Mouse (Mus musculus) right cerebral cortex, adult 2 months (tissue): ENCODE results near the gene Cyp2c50.
"Not testable (repeated sequence)": the region's sequence is repeated elsewhere in the genome, so short reads cannot be mapped to it uniquely, and the experiment has no call there.

Experiments
- DNase-seq, 2 experiments: peaks; one replicate each; pipeline ENCODE4 v3.0.0; 2021 to 2022; ENCODE audit warnings: low spot score in 2 of 2

The Cyp2c50 gene

DNA sequence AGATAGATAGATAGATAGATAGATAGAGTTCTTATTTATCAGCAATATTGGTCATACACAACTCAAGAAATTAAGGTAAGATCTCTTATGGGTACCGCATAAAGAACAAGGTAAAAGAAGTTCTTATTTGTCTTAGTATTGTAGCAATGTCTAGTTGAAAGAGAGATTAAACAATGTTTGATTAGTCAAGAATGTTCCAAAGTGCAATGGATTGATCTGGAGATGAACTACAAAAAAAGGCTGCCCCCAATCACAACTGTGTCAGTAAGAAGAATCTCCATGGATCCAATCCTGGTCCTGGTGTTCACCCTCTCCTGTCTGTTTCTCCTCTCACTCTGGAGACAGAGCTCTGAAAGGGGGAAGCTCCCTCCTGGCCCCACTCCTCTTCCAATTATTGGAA lies at the start of gene Cyp2c50:
Gene Cyp2c50 (plus strand): TSS at position 268 of the 400 bp plus-strand sequence.
- not testable (repeated sequence) for DNase-seq

DNA sequence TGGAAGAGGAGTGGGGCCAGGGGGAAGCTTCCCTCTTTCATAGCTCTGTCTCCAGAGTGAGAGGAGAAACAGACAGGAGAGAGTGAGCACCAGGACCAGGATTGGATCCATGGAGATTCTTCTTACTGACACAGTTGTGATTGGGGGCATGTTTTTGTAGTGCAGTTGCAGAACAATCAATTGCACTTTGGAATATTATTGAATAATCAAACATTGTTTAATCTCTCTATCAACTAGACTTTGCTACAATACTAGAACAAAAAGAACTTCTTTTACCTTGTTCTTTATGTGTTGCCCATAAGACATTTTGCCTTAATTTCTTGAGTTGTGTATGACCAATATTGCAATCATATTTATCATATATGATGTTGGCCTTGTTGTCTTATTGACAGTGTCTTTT lies 15.8 kb upstream of the Cyp2c50 start, which contains the start of gene Cyp2c54:
Gene Cyp2c54 (minus strand): TSS at position 127 of the 400 bp plus-strand sequence.
- DNase-seq = no peak

- DNase-seq = no peak
Measured at GRCm38 (mm10) chr19:40088381-40088780, 1.1 kb upstream of the Cyp2c50 start.

- no peak for DNase-seq
Measured at GRCm38 (mm10) chr19:40091111-40091510, 1.6 kb downstream of the Cyp2c50 start.

GRCm38 (mm10) chr19:40119624-40120023 lies 30.1 kb downstream of the Cyp2c50 start:
- DNase-seq = not testable (repeated sequence)

DNA sequence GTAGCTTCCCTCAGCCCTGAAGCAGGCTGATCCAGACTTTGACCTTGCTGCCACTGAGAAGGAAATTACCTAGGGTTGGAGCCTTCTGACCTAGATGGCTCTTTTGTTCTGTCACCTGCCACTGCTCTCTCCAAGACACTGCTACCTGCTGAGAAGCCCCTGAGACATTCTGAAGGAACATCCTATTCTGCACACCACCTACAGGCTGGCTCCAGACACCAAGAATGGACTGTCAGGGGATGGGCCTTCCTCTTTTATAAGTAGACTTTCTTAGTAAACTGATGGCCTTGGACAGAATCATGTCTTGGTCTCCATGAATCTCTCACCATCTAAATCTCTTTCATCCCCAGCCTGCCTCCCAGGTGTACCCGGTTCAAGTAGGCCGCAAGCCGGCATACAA lies 35.7 kb downstream of the Cyp2c50 start:
- DNase-seq = not testable (repeated sequence)

GRCm38 (mm10) chr19:40126996-40127395 lies 37.5 kb downstream of the Cyp2c50 start:
- not testable (repeated sequence) for DNase-seq
